Mouse (Mus musculus) heart, embryonic 15.5 days (tissue): ENCODE measurements around the gene Dnaic2. TPM values are rescaled to one million over a fixed set of nuclear protein-coding genes. Genes with fewer than 3 reads are reported as not detected.
A peak's percentile ranks its signal among the peaks of the same experiment; 100 is the strongest.

Experiments used
- ATAC-seq: fragments of 200-750 bp; cut with Nextera tagmentation; replicated peaks from 2 replicates; pipeline ENCODE4 v1.8.0; 2017; ENCODE audit warnings: low read depth, moderate TSS enrichment; ENCODE audit not compliant: insufficient number of reproducible peaks, insufficient read depth, low FRiP score
- H3K27ac ChIP-seq: fragments of 300-500 bp; sonication (generic); 2 replicates; pipeline ENCODE4 v1.5.1; 2015; ENCODE audit warnings: mild to moderate bottlenecking, inconsistent platforms
- H3K27me3 ChIP-seq: fragments of 300-500 bp; sonication (generic); 2 replicates; pipeline ENCODE4 v1.6.1; 2015; ENCODE audit warnings: inconsistent platforms
- H3K36me3 ChIP-seq: fragments of 300-500 bp; sonication (generic); 2 replicates; pipeline ENCODE4 v1.6.1; 2015; ENCODE audit warnings: mild to moderate bottlenecking, inconsistent platforms
- H3K4me1 ChIP-seq: fragments of 300-500 bp; sonication (generic); replicated peaks from 2 replicates; pipeline ENCODE4 v1.6.1; 2015; ENCODE audit warnings: inconsistent platforms
- H3K4me2 ChIP-seq: fragments of 300-500 bp; sonication (generic); 2 replicates; pipeline ENCODE4 v1.6.1; 2015; ENCODE audit warnings: inconsistent platforms, mild to moderate bottlenecking, moderate library complexity
- H3K4me3 ChIP-seq: fragments of 300-500 bp; sonication (generic); 2 replicates; pipeline ENCODE4 v1.5.1; 2015; ENCODE audit warnings: mild to moderate bottlenecking, inconsistent platforms
- H3K9ac ChIP-seq: fragments of 300-500 bp; sonication (generic); 2 replicates; pipeline ENCODE4 v1.6.1; 2015; ENCODE audit warnings: mild to moderate bottlenecking, inconsistent platforms
- H3K9me3 ChIP-seq: fragments of 300-500 bp; sonication (generic); replicated peaks from 2 replicates; pipeline ENCODE4 v1.6.1; 2016; ENCODE audit warnings: inconsistent platforms
- WGBS: fragments of 180-500 bp; shearing (Covaris S2); methylation state at CpG from one replicate; pipeline ENCODE4 v1.1.7; 2015; ENCODE audit warnings: mixed read lengths; 5-methylcytosine and 5-hydroxymethylcytosine counted together
- polyA plus RNA-seq: library from polyadenylated mRNA; unstranded; fragments of >200 nt; fragmentation: Nextera tagmentation; extraction: Ambion mirVana; gene quantifications from 2 replicates; pipeline ENCODE4 v1.2.1, GENCODE M21; 2015

The Dnaic2 gene
- polyA plus RNA-seq, 1 experiment from 2014 or later = 0.64 TPM

- Histone ChIP-seq H3K4me1 (peaks cover 15% of the 10 kb centered on the region), H3K9ac (no peak overlapping the region), H3K27ac (no peak overlapping the region), H3K9me3 (no peaks in the 10 kb centered on the region), H3K4me3 (no peak overlapping the region), H3K36me3 (no peaks in the 10 kb centered on the region), H3K4me2 (no peak overlapping the region), H3K27me3 (no peaks in the 10 kb centered on the region)
- ATAC-seq = no peak
- 92% methylated on average over 16 of the region's 16 CpGs for WGBS
Observed at GRCm38 (mm10) chr11:114686221-114686959, 40.8 kb upstream of the Dnaic2 start.

- H3K27ac ChIP-seq = no peak overlapping the region
- no peak overlapping the region for H3K9ac ChIP-seq
- ATAC-seq = no peak
- 53% methylated on average over 10 of the region's 10 CpGs for WGBS
- no peak overlapping the region for H3K4me2 ChIP-seq
- H3K4me3 ChIP-seq = no peak overlapping the region
- peaks cover 15% of the 10 kb centered on the region for H3K4me1 ChIP-seq
- H3K36me3 ChIP-seq = no peaks in the 10 kb centered on the region
- no peaks in the 10 kb centered on the region for H3K27me3 ChIP-seq
- no peaks in the 10 kb centered on the region for H3K9me3 ChIP-seq
Observed at GRCm38 (mm10) chr11:114687574-114688188, 39.5 kb upstream of the Dnaic2 start.

- Histone ChIP-seq H3K36me3 (no peaks in the 10 kb centered on the region), H3K9me3 (no peaks in the 10 kb centered on the region), H3K4me2 (no peak overlapping the region), H3K27me3 (no peaks in the 10 kb centered on the region), H3K27ac (no peak overlapping the region), H3K4me1 (peaks cover 15% of the 10 kb centered on the region), H3K9ac (no peak overlapping the region), H3K4me3 (no peak overlapping the region)
- WGBS = 95% methylated on average over 2 of the region's 3 CpGs
- no peak for ATAC-seq
Observed at GRCm38 (mm10) chr11:114688729-114689128, 38.5 kb upstream of the Dnaic2 start.

GRCm38 (mm10) chr11:114690192-114690591 is 37.0 kb upstream of the Dnaic2 start:
- WGBS = 91% methylated on average over 15 of the region's 15 CpGs
- Histone ChIP-seq H3K36me3 (no peaks in the 10 kb centered on the region), H3K9me3 (no peaks in the 10 kb centered on the region), H3K9ac (no peak overlapping the region), H3K4me3 (no peak overlapping the region), H3K4me1 (peaks cover 4% of the 10 kb centered on the region), H3K27ac (no peak overlapping the region), H3K27me3 (no peaks in the 10 kb centered on the region), H3K4me2 (no peak overlapping the region)
- no peak for ATAC-seq

- WGBS = 46% methylated on average over 6 of the region's 6 CpGs
- no peak overlapping the region for H3K9ac ChIP-seq
Observed at GRCm38 (mm10) chr11:114691454-114692182, 35.6 kb upstream of the Dnaic2 start.

GRCm38 (mm10) chr11:114692601-114693000 is 34.6 kb upstream of the Dnaic2 start:
- no peaks in the 10 kb centered on the region for H3K4me1 ChIP-seq
- H3K9me3 ChIP-seq = no peaks in the 10 kb centered on the region
- WGBS = 63% methylated on average over 7 of the region's 7 CpGs
- H3K4me2 ChIP-seq = no peak overlapping the region
- H3K4me3 ChIP-seq = no peak overlapping the region
- no peak overlapping the region for H3K27ac ChIP-seq
- H3K9ac ChIP-seq = no peak overlapping the region
- H3K36me3 ChIP-seq = no peaks in the 10 kb centered on the region
- ATAC-seq = no peak
- H3K27me3 ChIP-seq = no peaks in the 10 kb centered on the region

More at GRCm38 (mm10) chr11:114691454-114692182, 35.6 kb upstream of the Dnaic2 start:
- ATAC-seq = no peak
- Histone ChIP-seq H3K4me1 (no peaks in the 10 kb centered on the region), H3K4me3 (no peak overlapping the region), H3K36me3 (no peaks in the 10 kb centered on the region), H3K4me2 (no peak overlapping the region), H3K9me3 (no peaks in the 10 kb centered on the region), H3K27ac (no peak overlapping the region), H3K27me3 (no peaks in the 10 kb centered on the region)

GRCm38 (mm10) chr11:114693456-114693855 is 33.8 kb upstream of the Dnaic2 start:
- Histone ChIP-seq H3K9me3 (no peaks in the 10 kb centered on the region), H3K4me2 (no peak overlapping the region), H3K4me1 (no peaks in the 10 kb centered on the region), H3K27ac (no peak overlapping the region), H3K27me3 (no peaks in the 10 kb centered on the region), H3K36me3 (no peaks in the 10 kb centered on the region), H3K9ac (no peak overlapping the region), H3K4me3 (no peak overlapping the region)
- WGBS = 79% methylated on average over 6 of the region's 6 CpGs
- ATAC-seq = no peak

GRCm38 (mm10) chr11:114694451-114694850 is 32.8 kb upstream of the Dnaic2 start:
- H3K27ac ChIP-seq = no peak overlapping the region
- H3K4me2 ChIP-seq = no peak overlapping the region
- H3K9me3 ChIP-seq = no peaks in the 10 kb centered on the region
- H3K9ac ChIP-seq = no peak overlapping the region
- H3K4me1 ChIP-seq = no peaks in the 10 kb centered on the region
- WGBS = 78% methylated on average over 2 of the region's 2 CpGs
- H3K4me3 ChIP-seq = no peak overlapping the region
- no peaks in the 10 kb centered on the region for H3K27me3 ChIP-seq
- no peak for ATAC-seq
- H3K36me3 ChIP-seq = no peaks in the 10 kb centered on the region

- 85% methylated on average over 7 of the region's 7 CpGs for whole genome bisulfite sequencing
- no peak for ATAC-seq
Observed at GRCm38 (mm10) chr11:114698496-114698895, 28.7 kb upstream of the Dnaic2 start.

GRCm38 (mm10) chr11:114699511-114699910 is 27.7 kb upstream of the Dnaic2 start:
- Histone ChIP-seq H3K27ac (peak overlapping the region; percentile 38; the same call in 1 of the 2 replicates), H3K4me3 (no peak overlapping the region), H3K4me2 (no peak overlapping the region), H3K9ac (no peak overlapping the region), H3K9me3 (no peaks in the 10 kb centered on the region), H3K27me3 (no peaks in the 10 kb centered on the region), H3K36me3 (no peaks in the 10 kb centered on the region), H3K4me1 (peaks cover 12% of the 10 kb centered on the region)
- peak; percentile 67 for ATAC-seq
- WGBS = 75% methylated on average over 12 of the region's 12 CpGs

More at GRCm38 (mm10) chr11:114698496-114698895, 28.7 kb upstream of the Dnaic2 start:
- no peaks in the 10 kb centered on the region for H3K36me3 ChIP-seq
- H3K9ac ChIP-seq = no peak overlapping the region
- peaks cover 3% of the 10 kb centered on the region for H3K4me1 ChIP-seq
- H3K27me3 ChIP-seq = no peaks in the 10 kb centered on the region
- H3K4me2 ChIP-seq = no peak overlapping the region
- H3K9me3 ChIP-seq = no peaks in the 10 kb centered on the region
- no peak overlapping the region for H3K4me3 ChIP-seq
- no peak overlapping the region for H3K27ac ChIP-seq

- peaks cover 15% of the 10 kb centered on the region for H3K4me1 ChIP-seq
- H3K27ac ChIP-seq = no peak overlapping the region
- no peak overlapping the region for H3K4me3 ChIP-seq
- H3K9me3 ChIP-seq = no peaks in the 10 kb centered on the region
- WGBS = 83% methylated on average over 15 of the region's 15 CpGs
- no peaks in the 10 kb centered on the region for H3K27me3 ChIP-seq
- H3K4me2 ChIP-seq = no peak overlapping the region
- ATAC-seq = no peak
- no peak overlapping the region for H3K9ac ChIP-seq
- H3K36me3 ChIP-seq = no peaks in the 10 kb centered on the region
Observed at GRCm38 (mm10) chr11:114702311-114702995, 24.8 kb upstream of the Dnaic2 start.
